Mouse (Mus musculus) limb, embryonic 11.5 days (tissue): ENCODE data around the gene Akap8. TPM values are rescaled to one million over a fixed set of nuclear protein-coding genes. Genes with fewer than 3 reads are reported as not detected.

Experiments
- ATAC-seq: fragments of 200-750 bp; cut with Nextera tagmentation; 2 replicates; pipeline ENCODE4 v1.8.0; 2017; ENCODE audit warnings: low read depth; ENCODE audit not compliant: insufficient number of reproducible peaks, low FRiP score, low TSS enrichment
- DNase-seq: peaks from one replicate; pipeline ENCODE4 v3.0.0-alpha.2; 2015; ENCODE audit warnings: low spot score
- H3K27ac ChIP-seq: fragments of 300-500 bp; sonication (generic); replicated peaks from 2 replicates; pipeline ENCODE4 v1.5.1; 2014; ENCODE audit warnings: low read depth, mild to moderate bottlenecking, low read length
- H3K27me3 ChIP-seq: fragments of 300-500 bp; sonication (generic); 2 replicates; pipeline ENCODE4 v1.6.1; 2014; ENCODE audit warnings: mild to moderate bottlenecking, low read length, mixed read lengths; ENCODE audit not compliant: control insufficient read depth, insufficient read depth
- H3K36me3 ChIP-seq: fragments of 300-500 bp; sonication (generic); 2 replicates; pipeline ENCODE4 v1.6.1; 2014; ENCODE audit warnings: mild to moderate bottlenecking, low read length, moderate library complexity, mixed read lengths; ENCODE audit not compliant: control insufficient read depth, insufficient read depth
- H3K4me1 ChIP-seq: fragments of 300-500 bp; sonication (generic); 2 replicates; pipeline ENCODE4 v1.6.1; 2014; ENCODE audit warnings: low read length, mixed read lengths; ENCODE audit not compliant: control insufficient read depth, insufficient read depth
- H3K4me2 ChIP-seq: fragments of 300-500 bp; sonication (generic); 2 replicates; pipeline ENCODE4 v1.6.1; 2014; ENCODE audit warnings: low read depth, mild to moderate bottlenecking, moderate library complexity; ENCODE audit not compliant: severe bottlenecking
- H3K4me3 ChIP-seq: fragments of 300-500 bp; sonication (generic); 2 replicates; pipeline ENCODE4 v1.5.1; 2014; ENCODE audit warnings: low read depth, low read length
- H3K9ac ChIP-seq: fragments of 300-500 bp; sonication (generic); 2 replicates; pipeline ENCODE4 v1.6.1; 2014; ENCODE audit warnings: mild to moderate bottlenecking, low read length
- H3K9me3 ChIP-seq: fragments of 300-500 bp; sonication (generic); 2 replicates; pipeline ENCODE4 v1.6.1; 2016; ENCODE audit warnings: low read length; ENCODE audit not compliant: control insufficient read depth
- WGBS: fragments of 180-500 bp; shearing (Covaris S2); extraction: QIAGEN DNeasy Blood & Tissue Kit; methylation state at CpG from one replicate; pipeline ENCODE4 v1.1.7; 2014; 5-methylcytosine and 5-hydroxymethylcytosine counted together
- polyA plus RNA-seq: library from polyadenylated mRNA; unstranded; fragments of >200 nt; fragmentation: Nextera tagmentation; extraction: Ambion mirVana; gene quantifications from 2 replicates; pipeline ENCODE4 v1.2.1, GENCODE M21; 2014

Akap8 gene
- polyA plus RNA-seq, 1 experiment from 2014 or later: 62.7 TPM

GRCm38 (mm10) chr17:32335869-32336268, 14.8 kb upstream of the Akap8 start:
- 83% methylated on average over 2 of the region's 2 CpGs for WGBS
- DNase-seq: no peak

GRCm38 (mm10) chr17:32334921-32335320, 13.9 kb upstream of the Akap8 start:
- 95% methylated on average over 12 of the region's 12 CpGs for WGBS
- ATAC-seq (no peak), DNase-seq (no peak)
- Histone ChIP-seq H3K27ac (no peak overlapping the region), H3K9me3 (no peaks in the 10 kb centered on the region), H3K27me3 (no peaks in the 10 kb centered on the region), H3K4me2 (no peak overlapping the region), H3K4me3 (no peak overlapping the region), H3K9ac (no peak overlapping the region), H3K4me1 (no peaks in the 10 kb centered on the region), H3K36me3 (peaks cover 39% of the 10 kb centered on the region)

More at GRCm38 (mm10) chr17:32335869-32336268, 14.8 kb upstream of the Akap8 start:
- H3K4me3 ChIP-seq: no peak overlapping the region
- peaks cover 39% of the 10 kb centered on the region for H3K36me3 ChIP-seq
- no peaks in the 10 kb centered on the region for H3K4me1 ChIP-seq
- H3K9ac ChIP-seq: no peak overlapping the region
- no peaks in the 10 kb centered on the region for H3K9me3 ChIP-seq
- ATAC-seq: no peak
- H3K27ac ChIP-seq: no peak overlapping the region
- H3K4me2 ChIP-seq: no peak overlapping the region
- no peaks in the 10 kb centered on the region for H3K27me3 ChIP-seq

- Histone ChIP-seq H3K27me3 (no peaks in the 10 kb centered on the region), H3K4me1 (no peaks in the 10 kb centered on the region), H3K36me3 (peaks cover 39% of the 10 kb centered on the region), H3K9ac (no peak overlapping the region), H3K4me2 (no peak overlapping the region), H3K4me3 (no peak overlapping the region), H3K27ac (no peak overlapping the region), H3K9me3 (no peaks in the 10 kb centered on the region)
- WGBS: 93% methylated on average over 28 of the region's 31 CpGs
- ATAC-seq: no peak
- no peak for DNase-seq
Observed at GRCm38 (mm10) chr17:32333675-32334303, 12.8 kb upstream of the Akap8 start.

- no peak overlapping the region for H3K4me3 ChIP-seq
- H3K9ac ChIP-seq: no peak overlapping the region
- H3K27me3 ChIP-seq: no peaks in the 10 kb centered on the region
- H3K4me2 ChIP-seq: no peak overlapping the region
- H3K9me3 ChIP-seq: no peaks in the 10 kb centered on the region
- DNase-seq (no peak), ATAC-seq (no peak)
- H3K4me1 ChIP-seq: no peaks in the 10 kb centered on the region
- peaks cover 11% of the 10 kb centered on the region; the same call in 1 of the 2 replicates for H3K36me3 ChIP-seq
- H3K27ac ChIP-seq: no peak overlapping the region
Observed at GRCm38 (mm10) chr17:32327501-32327900, 6.5 kb upstream of the Akap8 start.

GRCm38 (mm10) chr17:32322809-32323208, 1.8 kb upstream of the Akap8 start:
- no peaks in the 10 kb centered on the region for H3K9me3 ChIP-seq
- H3K27ac ChIP-seq: no peak overlapping the region
- no peak overlapping the region for H3K4me2 ChIP-seq
- ATAC-seq (no peak), DNase-seq (no peak)
- H3K36me3 ChIP-seq: peaks cover 6% of the 10 kb centered on the region; the same call in 1 of the 2 replicates
- H3K4me3 ChIP-seq: no peak overlapping the region
- H3K4me1 ChIP-seq: peaks cover 9% of the 10 kb centered on the region
- 90% methylated on average over 1 of the region's 1 CpGs for WGBS
- H3K27me3 ChIP-seq: no peaks in the 10 kb centered on the region
- H3K9ac ChIP-seq: no peak overlapping the region

DNA sequence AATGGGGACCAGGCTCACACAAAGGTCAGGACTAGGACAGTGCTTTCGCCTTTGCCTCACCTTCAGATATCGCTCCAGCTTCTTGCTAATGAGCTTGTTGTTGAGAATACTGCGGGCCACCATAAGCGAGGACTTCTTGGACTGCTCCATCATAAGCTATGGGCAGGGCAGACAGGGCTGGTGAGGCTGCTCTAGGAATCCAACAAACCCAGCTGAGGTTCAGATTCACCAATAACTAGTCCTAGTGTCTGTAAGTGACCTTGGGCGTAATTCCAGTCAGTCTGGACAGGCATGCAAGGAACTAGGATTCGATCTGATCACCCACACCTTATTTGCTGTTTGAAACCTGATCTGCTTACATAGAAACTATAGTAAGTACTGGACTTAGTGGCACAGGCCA, 798 bp upstream of the Akap8 start:
- Histone ChIP-seq H3K27ac (peak overlapping the region; percentile 78), H3K4me3 (peak overlapping the region; percentile 72), H3K36me3 (peaks cover 11% of the 10 kb centered on the region; the same call in 1 of the 2 replicates), H3K4me1 (peaks cover 9% of the 10 kb centered on the region), H3K9me3 (no peaks in the 10 kb centered on the region), H3K4me2 (peak overlapping the region; percentile 81), H3K27me3 (no peaks in the 10 kb centered on the region), H3K9ac (peak overlapping the region; percentile 89)
- WGBS: 22% methylated on average over 6 of the region's 6 CpGs
- DNase-seq: peak; percentile 33
- no peak for ATAC-seq

- peak; percentile 71 for ATAC-seq
- peak overlapping the region; percentile 81 for H3K4me2 ChIP-seq
- H3K9ac ChIP-seq: peak overlapping the region; percentile 89
- peak overlapping the region; percentile 72 for H3K4me3 ChIP-seq
- DNase-seq: no peak
- peaks cover 15% of the 10 kb centered on the region for H3K36me3 ChIP-seq
- H3K4me1 ChIP-seq: peaks cover 9% of the 10 kb centered on the region
- H3K9me3 ChIP-seq: no peaks in the 10 kb centered on the region
- H3K27ac ChIP-seq: peak overlapping the region; percentile 78
- WGBS: 0% methylated on average over 21 of the region's 23 CpGs
- H3K27me3 ChIP-seq: no peaks in the 10 kb centered on the region
Observed at GRCm38 (mm10) chr17:32321390-32321734, 324 bp upstream of the Akap8 start.

DNA sequence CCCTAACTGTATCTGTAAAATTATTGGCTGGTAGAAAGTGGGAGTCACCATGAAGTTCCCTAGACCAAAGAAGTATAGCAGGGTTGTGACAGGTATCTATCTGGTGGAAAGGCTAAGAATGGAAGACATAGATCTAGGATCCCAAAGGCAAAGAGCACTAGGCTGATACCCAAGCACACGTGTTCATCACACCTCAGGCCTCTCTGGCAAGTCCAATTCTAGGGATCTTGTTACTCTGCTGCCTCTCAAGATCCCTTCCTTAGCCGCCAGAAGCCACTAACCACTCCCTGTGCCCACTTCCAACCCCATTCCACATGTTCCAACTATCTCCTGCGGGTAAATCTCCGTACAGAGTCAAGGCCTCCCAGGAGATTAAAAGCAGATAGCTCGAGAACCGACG, 1.1 kb downstream of the Akap8 start:
- peak overlapping the region; percentile 79 for H3K4me2 ChIP-seq
- no peaks in the 10 kb centered on the region for H3K9me3 ChIP-seq
- H3K9ac ChIP-seq: peak overlapping the region; percentile 89
- H3K27me3 ChIP-seq: no peaks in the 10 kb centered on the region
- peak overlapping the region; percentile 86; the same call in 1 of the 2 replicates for H3K27ac ChIP-seq
- WGBS: under 1% methylated on average over 7 of the region's 7 CpGs
- peak overlapping the region; percentile 72 for H3K4me3 ChIP-seq
- peaks cover 23% of the 10 kb centered on the region for H3K36me3 ChIP-seq
- H3K4me1 ChIP-seq: peaks cover 9% of the 10 kb centered on the region
- ATAC-seq: no peak
- DNase-seq: peak; percentile 27

GRCm38 (mm10) chr17:32317708-32318107, 3.3 kb downstream of the Akap8 start:
- Histone ChIP-seq H3K36me3 (peaks cover 41% of the 10 kb centered on the region), H3K4me2 (no peak overlapping the region), H3K27me3 (no peaks in the 10 kb centered on the region), H3K9me3 (no peaks in the 10 kb centered on the region), H3K4me1 (peaks cover 9% of the 10 kb centered on the region), H3K27ac (no peak overlapping the region), H3K4me3 (no peak overlapping the region), H3K9ac (no peak overlapping the region)
- ATAC-seq: no peak
- 86% methylated on average over 3 of the region's 3 CpGs for WGBS
- no peak for DNase-seq
